Mouse (Mus musculus) gastrocnemius, adult 2 months (tissue): ENCODE data around the gene Gm44503. TPM values are rescaled to one million over a fixed set of nuclear protein-coding genes. Genes with fewer than 3 reads are reported as not detected.

ENCODE experiments used
- DNase-seq: peaks from one replicate; pipeline ENCODE4 v3.0.0; 2022
- H3K27ac ChIP-seq: fragments of 200-600 bp; 2 replicates; pipeline ENCODE4 v1.8.1; 2022; ENCODE audit warnings: mild to moderate bottlenecking
- H3K4me3 ChIP-seq: fragments of 200-600 bp; 2 replicates; pipeline ENCODE4 v1.8.1; 2022; ENCODE audit warnings: mild to moderate bottlenecking, moderate library complexity
- CTCF ChIP-seq: fragments of 200-600 bp; IDR thresholded peaks from 2 replicates; pipeline ENCODE4 v1.8.1; 2022; ENCODE audit warnings: antibody characterized with exemption, mild to moderate bottlenecking, moderate library complexity
- intact Hi-C: fragments of 180-260 bp; cut with DNase I; formaldehyde crosslinking; loops from one replicate; pipeline ENCODE4 v1.15.1; 2025
- long read RNA-seq, 2 experiments: library from polyadenylated mRNA; stranded (forward); transcript quantifications; one replicate each; pipeline ENCODE4 v2.0.0; 2021
- total RNA-seq, 2 experiments: library from RNA; stranded (reverse); gene quantifications; 2 replicates each; pipeline ENCODE4 v1.2.3; 2021

Gene Gm44503
- not detected for total RNA-seq
- long read RNA-seq, experiment 1: 0 reads
- long read RNA-seq, experiment 2, partial matches to known transcripts: 0 of 1 reads
- long read RNA-seq, experiment 2, other reads (novel, unspliced or antisense): 1 of 1 reads

GRCm38 (mm10) chr9:72958521-72959450 is at the start of gene Gm44503, which contains the start of gene Dyx1c1:
Gene Gm44503 (plus strand): TSS chr9:72958852.
Gene Dyx1c1 (plus strand): TSS chr9:72958785.
- peak; percentile 85 for DNase-seq
- TF ChIP-seq CTCF: no peak
- peak within 1 kb of the TSS; percentile 85 for H3K4me3 ChIP-seq
- intact Hi-C loops: loop anchor here (5.0 to 10.0 kb wide), 2 partner anchors 66 to 194 kb away; no protein-coding TSS in a partner anchor
- H3K27ac ChIP-seq: peak within 1 kb of the TSS; percentile 75

GRCm38 (mm10) chr9:72911381-72911780 is 47.3 kb upstream of the Gm44503 start:
- intact Hi-C loops: no loop called here
- Histone ChIP-seq H3K27ac (no peak overlapping the region), H3K4me3 (no peak overlapping the region)
- TF ChIP-seq CTCF: no peak
- no peak for DNase-seq

GRCm38 (mm10) chr9:72913551-72913950 is 45.1 kb upstream of the Gm44503 start:
- no peak for TF ChIP-seq CTCF
- intact Hi-C loops: no loop called here
- DNase-seq: no peak
- no peak overlapping the region; the same call in 1 of the 2 replicates for H3K4me3 ChIP-seq
- no peak overlapping the region for H3K27ac ChIP-seq

GRCm38 (mm10) chr9:72915728-72916127 is 42.9 kb upstream of the Gm44503 start:
- no peak for DNase-seq

GRCm38 (mm10) chr9:72923068-72923467 is 35.6 kb upstream of the Gm44503 start:
- no peak for DNase-seq
- intact Hi-C loops: no loop called here
- no peak for TF ChIP-seq CTCF
- Histone ChIP-seq H3K4me3 (no peak overlapping the region), H3K27ac (no peak overlapping the region)

More at GRCm38 (mm10) chr9:72915728-72916127, 42.9 kb upstream of the Gm44503 start:
- Histone ChIP-seq H3K27ac (no peak overlapping the region), H3K4me3 (no peak overlapping the region)
- intact Hi-C loops: no loop called here
- TF ChIP-seq CTCF: no peak

GRCm38 (mm10) chr9:72925021-72925934 is 33.4 kb upstream of the Gm44503 start, which contains the start of gene Pygo1:
Gene Pygo1 (plus strand): TSS chr9:72925645.
- peak within 1 kb of the TSS; percentile 90 for H3K4me3 ChIP-seq
- intact Hi-C loops: loop anchor here (5.0 kb wide), 1 partner anchor 33 kb away; no protein-coding TSS in a partner anchor
- TF ChIP-seq CTCF: no peak
- H3K27ac ChIP-seq: peak within 1 kb of the TSS; percentile 89
- peak; percentile 75 for DNase-seq

- no peak for DNase-seq
- no peak for TF ChIP-seq CTCF
- H3K4me3 ChIP-seq: peak overlapping the region; percentile 90
- intact Hi-C loops: loop anchor here (5.0 kb wide), 1 partner anchor 34 kb away; no protein-coding TSS in a partner anchor
- peak overlapping the region; percentile 89 for H3K27ac ChIP-seq
Measured at GRCm38 (mm10) chr9:72925935-72926258, 32.8 kb upstream of the Gm44503 start.

GRCm38 (mm10) chr9:72931166-72931790 is 27.4 kb upstream of the Gm44503 start:
- no peak for DNase-seq
- TF ChIP-seq CTCF: no peak
- intact Hi-C loops: no loop called here

GRCm38 (mm10) chr9:72935309-72935708 is 23.3 kb upstream of the Gm44503 start:
- TF ChIP-seq CTCF: peak; percentile 30
- H3K4me3 ChIP-seq: no peak overlapping the region
- intact Hi-C loops: no loop called here
- no peak for DNase-seq
- H3K27ac ChIP-seq: no peak overlapping the region

More at GRCm38 (mm10) chr9:72931166-72931790, 27.4 kb upstream of the Gm44503 start:
- H3K27ac ChIP-seq: no peak overlapping the region
- no peak overlapping the region for H3K4me3 ChIP-seq

GRCm38 (mm10) chr9:72936301-72936700 is 22.4 kb upstream of the Gm44503 start:
- no peak for DNase-seq
- no peak overlapping the region for H3K4me3 ChIP-seq
- intact Hi-C loops: no loop called here
- peak overlapping the region; percentile 5; the same call in 1 of the 2 replicates for H3K27ac ChIP-seq
- no peak for TF ChIP-seq CTCF

GRCm38 (mm10) chr9:72943424-72943823 is 15.2 kb upstream of the Gm44503 start:
- no peak for DNase-seq
- intact Hi-C loops: no loop called here
- TF ChIP-seq CTCF: peak; percentile 33; the same call in 1 of the 2 replicates
- H3K4me3 ChIP-seq: no peak overlapping the region
- H3K27ac ChIP-seq: no peak overlapping the region

- no peak for DNase-seq
- Histone ChIP-seq H3K4me3 (no peak overlapping the region), H3K27ac (no peak overlapping the region)
- intact Hi-C loops: no loop called here
- no peak for TF ChIP-seq CTCF
Measured at GRCm38 (mm10) chr9:72944286-72944685, 14.4 kb upstream of the Gm44503 start.
